Mouse (Mus musculus) cortical plate, adult 2 months (tissue): ENCODE data around the gene Tmem245.

Experiments used
- CTCF ChIP-seq: fragments of 200-500 bp; IDR thresholded peaks from 2 replicates; pipeline ENCODE4 v1.5.1; 2011; ENCODE audit warnings: mild to moderate bottlenecking, control low read depth, low read length; ENCODE audit not compliant: insufficient read depth; ENCODE audit errors: extremely low read depth
- POLR2A ChIP-seq: fragments of 200-500 bp; IDR thresholded peaks from 2 replicates; pipeline ENCODE4 v1.6.1; 2011; ENCODE audit warnings: mild to moderate bottlenecking, low read length, control low read depth; ENCODE audit not compliant: insufficient read depth; ENCODE audit errors: extremely low read depth

- no peak for TF ChIP-seq CTCF
- TF ChIP-seq POLR2A = no peak
These were observed 103.3 kb downstream of the Tmem245 start for GRCm38 (mm10) chr4:56843963-56844362.
